Mouse (Mus musculus): ENCODE results near the gene Cela2a. TPM values are rescaled to one million over a fixed set of nuclear protein-coding genes. Genes with fewer than 3 reads are reported as not detected.

The Cela2a gene
- not detected in 2 replicates for total RNA-seq (2017)

DNA sequence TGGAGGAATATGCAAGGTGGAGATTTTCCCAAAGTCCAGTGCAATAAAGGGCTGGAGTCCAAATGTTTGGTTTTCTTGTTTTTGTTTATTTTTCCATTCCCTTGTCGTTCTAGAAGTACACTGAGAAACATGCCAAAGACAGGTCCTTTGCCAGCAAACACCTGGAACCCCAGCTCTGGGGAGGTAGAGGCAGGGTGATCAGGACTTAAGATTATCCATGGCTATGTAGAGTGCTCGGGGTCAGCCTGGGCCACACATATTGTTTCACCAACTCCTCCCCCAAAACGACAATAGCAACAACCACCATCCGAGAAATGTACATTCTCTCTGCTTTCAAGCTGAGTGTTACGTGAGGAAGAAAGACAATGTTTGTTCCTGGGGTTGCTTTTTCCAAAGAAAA is at the start of gene Cela2a:
Cela2a (minus strand) TSS at position 101 of the 400 bp plus-strand sequence.
- ATAC-seq (replicated peaks; ENCODE audit: low read depth, poor library complexity, severe bottlenecking), result no peak

DNA sequence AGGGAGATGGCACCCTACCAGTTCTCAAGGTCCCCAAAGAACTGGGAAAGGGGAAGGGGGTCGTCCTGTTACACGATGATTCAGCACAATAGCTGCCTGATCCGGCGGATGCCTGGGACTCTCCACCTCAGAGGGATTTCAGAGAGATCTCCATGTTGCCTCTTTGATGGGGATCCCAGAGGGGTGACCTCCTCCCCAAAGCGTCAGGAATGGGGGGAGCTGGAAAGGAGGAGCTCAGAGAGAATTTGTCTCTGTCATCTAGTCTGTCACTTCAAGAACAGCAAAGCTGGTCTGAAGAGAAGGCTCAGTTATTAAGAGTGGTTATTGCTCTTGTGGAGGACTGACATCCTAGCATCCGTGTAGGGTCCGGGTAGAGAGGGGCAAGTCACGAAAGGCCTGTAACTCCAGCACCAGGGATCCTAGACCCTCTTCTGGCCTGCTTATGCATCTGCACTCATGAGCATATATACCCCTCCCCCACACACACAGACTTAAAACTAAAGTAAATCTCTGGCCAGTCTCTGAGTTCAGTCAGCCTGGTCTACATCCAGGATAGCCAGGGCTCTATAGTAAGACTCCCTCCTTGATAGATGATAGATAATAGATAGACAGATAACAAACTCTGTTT is 49.6 kb upstream of the Cela2a start:
- peak; percentile 6; the same call in 1 of the 2 replicates for ATAC-seq (replicated peaks; ENCODE audit: low read depth, poor library complexity, severe bottlenecking)

DNA sequence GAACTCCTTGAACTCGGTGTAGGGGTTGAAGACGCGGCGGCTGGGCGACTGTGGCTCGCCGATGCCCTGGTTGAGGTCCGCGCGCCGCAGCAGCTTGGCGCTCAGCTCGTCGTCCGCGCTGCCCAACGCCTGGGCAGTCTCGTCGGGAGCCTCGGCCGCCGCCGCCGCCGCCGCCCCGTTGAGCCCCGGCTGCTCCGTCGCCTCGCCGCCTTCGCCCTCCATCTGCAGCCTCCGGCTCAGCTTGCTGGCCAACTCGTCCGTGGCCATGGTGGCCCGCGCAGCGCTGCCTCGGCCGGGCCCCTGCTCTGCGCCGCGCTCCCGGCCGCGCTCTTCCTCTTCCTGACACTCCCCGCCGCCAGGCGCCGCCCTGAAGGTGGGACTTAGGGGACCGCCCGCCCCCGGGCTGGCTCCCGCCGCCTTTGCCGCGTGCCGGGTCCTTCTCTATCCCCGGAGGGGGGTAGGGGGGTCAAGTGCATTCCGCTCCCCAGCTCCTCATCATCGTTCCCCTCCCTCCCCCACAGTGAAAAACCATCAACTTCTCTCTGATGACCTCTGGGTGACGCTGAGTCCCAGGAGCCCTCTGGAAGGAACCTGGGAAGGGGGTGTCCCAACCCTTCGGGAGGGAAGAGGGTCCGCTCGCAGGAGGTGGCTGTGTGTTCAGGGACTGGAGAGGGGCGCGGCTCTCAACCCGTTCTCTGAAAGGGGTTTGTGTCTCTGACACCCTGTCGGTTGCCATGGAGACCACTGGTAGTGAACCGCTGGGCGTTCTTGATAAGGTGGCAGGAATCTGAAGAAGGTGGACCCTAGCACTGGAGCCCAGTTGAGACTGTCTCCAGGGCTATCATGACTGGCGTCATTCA is 48.9 kb upstream of the Cela2a start, which contains the start of gene Efhd2:
Efhd2 (minus strand) TSS at position 320 of the 860 bp plus-strand sequence.
- peak; percentile 81 for ATAC-seq (replicated peaks; ENCODE audit: low read depth, poor library complexity, severe bottlenecking)

GRCm38 (mm10) chr4:141874111-141874600 is 48.2 kb upstream of the Cela2a start:
- ATAC-seq (replicated peaks; ENCODE audit: low read depth, poor library complexity, severe bottlenecking), result peak; percentile 4; the same call in 1 of the 2 replicates

DNA sequence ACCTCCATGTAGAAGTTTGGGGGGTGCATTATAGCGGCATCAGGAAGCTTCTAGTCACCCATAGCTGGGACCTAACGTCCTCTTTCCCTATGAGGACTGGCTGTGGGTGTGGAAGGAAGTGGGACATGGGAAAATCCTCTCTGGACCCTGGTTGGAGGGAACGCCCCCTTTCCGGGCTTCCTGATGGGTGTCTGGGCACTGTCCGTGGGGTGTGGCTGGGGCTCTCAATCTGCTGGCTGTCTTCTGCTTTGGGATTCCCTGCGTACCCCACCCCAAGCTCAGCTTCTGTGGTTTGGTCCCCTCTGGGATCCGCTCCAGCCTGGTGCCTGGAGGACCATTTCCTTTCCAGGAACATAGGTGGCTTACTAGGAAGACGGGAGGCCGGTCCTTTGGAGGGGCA is 47.0 kb upstream of the Cela2a start:
- no peak for ATAC-seq (replicated peaks; ENCODE audit: low read depth, poor library complexity, severe bottlenecking)

DNA sequence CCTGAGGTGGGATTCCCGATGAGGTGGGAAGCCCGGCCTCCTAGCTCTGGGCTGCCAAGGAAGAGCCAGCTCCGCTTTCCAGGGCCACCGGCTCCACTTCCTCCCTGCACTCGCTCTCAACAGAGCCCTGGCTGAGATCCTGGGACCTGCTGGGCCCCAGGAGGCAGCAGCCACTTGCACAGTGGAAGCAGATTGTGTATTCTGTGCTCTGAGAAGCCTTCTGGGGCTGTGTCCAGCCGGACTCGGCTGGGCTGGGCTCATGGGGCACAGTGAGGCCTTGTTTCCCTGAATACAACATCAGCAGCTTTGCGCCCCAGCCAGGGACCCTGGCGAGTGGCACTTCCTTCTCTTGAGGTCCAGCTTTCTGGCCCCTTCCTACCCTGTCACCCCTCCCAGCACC is 45.9 kb upstream of the Cela2a start:
- ATAC-seq (replicated peaks; ENCODE audit: low read depth, poor library complexity, severe bottlenecking), result no peak

GRCm38 (mm10) chr4:141871333-141871725 is 45.4 kb upstream of the Cela2a start:
- no peak for ATAC-seq (replicated peaks; ENCODE audit: low read depth, poor library complexity, severe bottlenecking)

- ATAC-seq (replicated peaks; ENCODE audit: low read depth, poor library complexity, severe bottlenecking), result no peak
Measured at GRCm38 (mm10) chr4:141870666-141871332, 44.8 kb upstream of the Cela2a start.

GRCm38 (mm10) chr4:141869436-141870215 is 43.7 kb upstream of the Cela2a start:
- no peak for ATAC-seq (replicated peaks; ENCODE audit: low read depth, poor library complexity, severe bottlenecking)

DNA sequence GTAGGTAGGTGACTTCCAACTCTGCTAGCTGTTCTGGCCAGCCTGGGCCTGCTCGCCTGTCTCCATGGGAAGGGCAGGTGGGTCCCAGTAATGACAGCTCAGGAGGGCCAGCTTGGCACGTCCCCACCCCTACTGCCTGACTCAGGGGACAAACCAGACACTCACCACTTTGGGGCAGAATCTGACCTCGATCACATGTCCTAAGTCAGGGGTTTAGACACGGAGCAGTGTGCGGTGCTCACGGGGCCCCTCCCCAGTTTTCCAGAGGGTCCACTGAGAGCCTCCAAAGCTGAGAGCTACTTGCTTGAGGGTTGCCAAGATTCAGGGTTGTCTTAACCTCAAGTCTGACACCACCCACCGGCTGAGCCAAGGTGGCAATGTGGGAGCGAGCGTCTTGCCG is 42.1 kb upstream of the Cela2a start:
- ATAC-seq (replicated peaks; ENCODE audit: low read depth, poor library complexity, severe bottlenecking), result no peak

GRCm38 (mm10) chr4:141867498-141867897 is 41.5 kb upstream of the Cela2a start:
- no peak for ATAC-seq (replicated peaks; ENCODE audit: low read depth, poor library complexity, severe bottlenecking)

GRCm38 (mm10) chr4:141866933-141867490 is 41.1 kb upstream of the Cela2a start:
- no peak for ATAC-seq (replicated peaks; ENCODE audit: low read depth, poor library complexity, severe bottlenecking)

GRCm38 (mm10) chr4:141865600-141865999 is 39.6 kb upstream of the Cela2a start:
- ATAC-seq (replicated peaks; ENCODE audit: low read depth, poor library complexity, severe bottlenecking), result no peak

DNA sequence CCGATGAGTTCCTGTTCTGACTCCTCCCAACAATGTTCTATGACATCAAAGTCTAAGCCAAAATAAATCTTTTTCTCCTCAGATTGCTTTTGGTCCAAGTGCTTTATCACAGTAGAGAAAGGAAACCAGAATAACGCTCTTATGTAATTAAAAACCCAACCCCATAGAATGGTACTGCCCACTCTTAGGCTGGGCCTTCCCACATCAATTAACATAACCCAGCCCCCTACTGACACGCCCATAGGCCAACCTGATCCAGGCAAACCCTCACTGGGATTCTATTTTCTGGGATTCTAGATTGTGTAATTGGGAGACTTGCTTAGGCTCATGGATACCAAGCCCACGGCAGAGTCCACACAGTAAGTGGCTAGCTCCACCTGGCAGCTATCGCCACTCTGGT is 39.0 kb upstream of the Cela2a start:
- no peak for ATAC-seq (replicated peaks; ENCODE audit: low read depth, poor library complexity, severe bottlenecking)

DNA sequence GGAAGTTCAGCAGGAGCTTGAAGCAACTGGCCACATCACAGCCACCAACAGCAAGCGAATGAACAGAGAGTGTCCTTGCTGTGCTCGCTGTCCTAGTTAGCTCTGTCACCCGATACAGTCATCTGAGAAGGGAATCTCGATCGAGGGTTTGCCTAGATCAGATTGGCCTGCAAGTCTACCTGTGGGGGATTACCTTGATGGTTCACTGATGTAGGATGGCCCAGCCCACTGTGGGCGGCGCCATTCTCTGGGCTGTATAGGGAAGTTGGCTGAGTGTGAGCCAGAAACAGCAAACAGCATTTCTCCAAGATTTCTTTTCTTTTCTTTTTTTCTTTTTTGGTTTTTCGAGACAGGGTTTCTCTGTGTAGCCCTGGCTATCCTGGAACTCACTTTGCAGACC is 38.5 kb upstream of the Cela2a start:
- ATAC-seq (replicated peaks; ENCODE audit: low read depth, poor library complexity, severe bottlenecking), result no peak

DNA sequence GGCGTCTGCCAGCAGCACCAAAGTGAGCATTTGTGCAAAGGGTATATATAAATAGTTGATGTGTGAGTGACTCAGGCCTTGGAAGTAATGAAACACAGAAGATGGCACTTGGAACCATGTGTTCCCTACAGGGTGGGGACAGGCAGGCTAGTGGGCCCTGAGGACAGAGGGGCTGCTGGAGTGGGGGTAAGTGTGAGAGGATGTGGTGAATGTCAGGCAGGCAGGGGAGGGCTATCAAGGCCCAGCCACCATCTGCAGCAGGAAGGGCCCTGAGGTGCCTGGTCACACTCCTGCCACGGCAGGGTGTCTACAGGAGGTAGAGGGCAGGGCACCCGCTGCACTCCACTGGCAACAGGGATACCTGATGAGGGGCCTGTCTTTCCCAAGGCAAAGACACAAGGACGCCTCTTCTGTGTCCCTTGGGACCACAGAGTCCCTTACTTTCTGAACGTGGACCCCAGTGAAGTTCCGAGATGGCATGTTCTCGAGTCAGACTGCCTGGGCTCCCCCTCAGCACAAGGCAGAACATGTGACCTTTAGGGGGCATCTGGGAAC is 37.8 kb upstream of the Cela2a start:
- no peak; the same call in 1 of the 2 replicates for ATAC-seq (replicated peaks; ENCODE audit: low read depth, poor library complexity, severe bottlenecking)

- ATAC-seq (replicated peaks; ENCODE audit: low read depth, poor library complexity, severe bottlenecking), result no peak
Measured at GRCm38 (mm10) chr4:141862867-141863266, 36.9 kb upstream of the Cela2a start.

- peak; percentile 30; the same call in 1 of the 2 replicates for ATAC-seq (replicated peaks; ENCODE audit: low read depth, poor library complexity, severe bottlenecking)
Measured at GRCm38 (mm10) chr4:141861591-141862295, 35.8 kb upstream of the Cela2a start.

All from common myeloid progenitor, adult 5-6 weeks (primary cell).